ENCODE assay signal across 9 mouse cellular contexts in the genomic region with DNA sequence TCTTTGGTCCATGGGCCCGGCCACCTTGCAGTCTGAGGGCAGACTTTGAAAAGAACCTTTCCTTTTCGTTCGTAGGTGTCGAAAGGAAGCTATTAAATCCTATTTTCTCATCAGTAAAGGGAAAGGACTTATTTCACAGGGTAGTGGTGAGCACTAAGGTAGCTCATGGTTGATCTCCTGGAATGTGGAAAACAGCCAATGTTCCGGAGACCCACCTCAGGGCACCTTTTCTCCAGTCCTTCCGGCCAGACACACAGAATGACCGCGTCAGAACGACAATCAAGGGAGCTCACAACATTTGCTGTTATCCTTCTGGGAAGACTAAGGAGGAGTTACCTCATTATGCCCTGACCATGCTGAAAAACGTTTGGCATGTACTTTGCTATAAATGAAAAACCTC. TPM values are rescaled to one million over a fixed set of nuclear protein-coding genes. Genes with fewer than 3 reads are reported as not detected.
DNase-seq lines count a peak whose midpoint lies in the region; ATAC-seq and TF ChIP-seq lines count a peak whose summit lies in the region.
"Had no signal": no experiment of that assay in that cellular context is flagged by ENCODE, and none has a peak within 500 bp of the region (broad histone marks: within the 10 kb centered on the region; RNA-seq: fewer than 3 reads in every experiment).

No protein-coding gene starts in this region.

- no peak for ATAC-seq in hindbrain, embryonic 12.5 days (ENCODE audit: low FRiP score)
- peak; percentile 1; the same call in 1 of the 2 replicates for ATAC-seq in liver, postnatal 0 days

- peaks cover 9% of the 10 kb centered on the region for H3K9me3 ChIP-seq in ES-Bruce4 (replicated peaks; ENCODE audit: control insufficient read depth, insufficient read depth, low read length, poor library complexity, severe bottlenecking)
- H3K9me3 ChIP-seq in hindbrain, embryonic 12.5 days (replicated peaks): no peaks in the 10 kb centered on the region
- H3K9me3 ChIP-seq in liver, postnatal 0 days (ENCODE audit: low read length): no peaks in the 10 kb centered on the region

- H3K9ac ChIP-seq in heart, adult 2 months (ENCODE audit: low read depth, low read length): peak overlapping the region; percentile 83
- no peak overlapping the region for H3K9ac ChIP-seq in ES-Bruce4 (ENCODE audit: low read depth, poor library complexity, severe bottlenecking)
- H3K9ac ChIP-seq in hindbrain, embryonic 12.5 days: peak overlapping the region; percentile 62
- peak overlapping the region; percentile 80 for H3K9ac ChIP-seq in liver, postnatal 0 days (replicated peaks)

- H3K4me3 ChIP-seq in heart, adult 2 months: peak overlapping the region; percentile 66
- 0 out of 2 replicates have a peak overlapping the region, but pooled peaks have one; percentile 25 for H3K4me3 ChIP-seq in ES-Bruce4 (ENCODE audit: low read depth, low read length)
- H3K4me3 ChIP-seq in hindbrain, embryonic 12.5 days: peak overlapping the region; percentile 41
- peak overlapping the region; percentile 60 for H3K4me3 ChIP-seq in liver, postnatal 0 days (ENCODE audit: low read depth, low read length)
- no peak overlapping the region; the same call in 1 of the 2 replicates for H3K4me3 ChIP-seq in thymus, adult 2 months (ENCODE audit: control insufficient read depth, insufficient read depth, low read length)

- no peak for TF ChIP-seq EP300 in heart, adult 2 months (IDR thresholded peaks at IDR 0.05; ENCODE audit: insufficient read depth, low read depth, low read length)
- TF ChIP-seq EP300 in ES-Bruce4 (IDR thresholded peaks at IDR 0.05; ENCODE audit: insufficient read depth, low read depth, low read length): no peak
- TF ChIP-seq EP300 in liver, postnatal 0 days (IDR thresholded peaks at IDR 0.05; ENCODE audit: low read depth): no peak

- no peaks in the 10 kb centered on the region for H3K27me3 ChIP-seq in heart, adult 2 months (ENCODE audit: control insufficient read depth, insufficient read depth, low read length)
- H3K27me3 ChIP-seq in ES-Bruce4 (ENCODE audit: control insufficient read depth, insufficient read depth, low read length, poor library complexity, severe bottlenecking): no peaks in the 10 kb centered on the region
- H3K27me3 ChIP-seq in hindbrain, embryonic 12.5 days: no peaks in the 10 kb centered on the region
- no peaks in the 10 kb centered on the region for H3K27me3 ChIP-seq in liver, postnatal 0 days (ENCODE audit: insufficient read depth, low read length)
- no peaks in the 10 kb centered on the region for H3K27me3 ChIP-seq in thymus, adult 2 months (ENCODE audit: control insufficient read depth, insufficient read depth, low read length)

- 16% methylated on average over 10 of the region's 10 CpGs for WGBS in heart, adult 2 months
- WGBS in hindbrain, embryonic 12.5 days: 43% methylated on average over 10 of the region's 10 CpGs
- 32% methylated on average over 10 of the region's 10 CpGs for WGBS in liver, postnatal 0 days (ENCODE audit: insufficient replicate concordance)
- 71% methylated on average over 10 of the region's 10 CpGs for WGBS in thymus, adult 2 months

- H3K4me2 ChIP-seq in hindbrain, embryonic 12.5 days (replicated peaks): peak overlapping the region; percentile 67
- peak overlapping the region; percentile 70 for H3K4me2 ChIP-seq in liver, postnatal 0 days (ENCODE audit: low read depth, low read length)

- peaks cover 9% of the 10 kb centered on the region for H3K4me1 ChIP-seq in heart, adult 2 months (ENCODE audit: control insufficient read depth, insufficient read depth, low read length)
- peaks cover 2% of the 10 kb centered on the region for H3K4me1 ChIP-seq in ES-Bruce4 (ENCODE audit: control insufficient read depth, insufficient read depth, low read length)
- H3K4me1 ChIP-seq in hindbrain, embryonic 12.5 days: peaks cover 12% of the 10 kb centered on the region
- peaks cover 30% of the 10 kb centered on the region for H3K4me1 ChIP-seq in liver, postnatal 0 days (ENCODE audit: insufficient read depth)
- H3K4me1 ChIP-seq in thymus, adult 2 months (replicated peaks; ENCODE audit: control insufficient read depth, insufficient read depth, low read length): peaks cover 8% of the 10 kb centered on the region; the same call in 1 of the 2 replicates

- intact Hi-C loops in heart, adult 2 months (cut with DNase I): loop anchor here (2.0 kb wide), 1 partner anchor 59 kb away; no protein-coding TSS in a partner anchor

- no peak for TF ChIP-seq POLR2A in heart, adult 2 months (IDR thresholded peaks at IDR 0.05; ENCODE audit: insufficient read depth, low read depth, low read length)
- TF ChIP-seq POLR2A in ES-Bruce4 (IDR thresholded peaks at IDR 0.05; ENCODE audit: insufficient read depth, low read length): no peak
- no peak for TF ChIP-seq POLR2A in thymus, adult 2 months (IDR thresholded peaks at IDR 0.05; ENCODE audit: control insufficient read depth, extremely low read depth, insufficient read depth, low read length, poor library complexity)

- DNase-seq in heart, adult 2 months: no peak
- no peak for DNase-seq in heart, postnatal 4 days
- DNase-seq in liver, postnatal 0 days: no peak
- DNase-seq in yolk sac, embryonic 10.5 days (ENCODE audit: low spot score): no peak
- DNase-seq in gastrocnemius, postnatal 25 days: no peak
- DNase-seq in thymus, adult 2 months: no peak

- TF ChIP-seq CTCF in heart, adult 2 months (IDR thresholded peaks at IDR 0.05): no peak
- TF ChIP-seq CTCF in ES-Bruce4 (IDR thresholded peaks at IDR 0.05; ENCODE audit: low read depth, low read length): no peak
- TF ChIP-seq CTCF in liver, postnatal 0 days (IDR thresholded peaks at IDR 0.05; ENCODE audit: low read depth): no peak
- no peak for TF ChIP-seq CTCF in thymus, adult 2 months (IDR thresholded peaks at IDR 0.05; ENCODE audit: borderline replicate concordance, control insufficient read depth, extremely low read depth, insufficient read depth, low read length, poor library complexity)

- H3K27ac ChIP-seq in heart, adult 2 months: peak overlapping the region; percentile 93
- no peak overlapping the region for H3K27ac ChIP-seq in ES-Bruce4 (ENCODE audit: insufficient read depth, low read length)
- H3K27ac ChIP-seq in hindbrain, embryonic 12.5 days: peak overlapping the region; percentile 74
- peak overlapping the region; percentile 92 for H3K27ac ChIP-seq in liver, postnatal 0 days (ENCODE audit: low read depth)
- no peak overlapping the region for H3K27ac ChIP-seq in thymus, adult 2 months (ENCODE audit: control insufficient read depth, insufficient read depth, low read length)

- H3K79me2 ChIP-seq in heart, adult 2 months (replicated peaks; ENCODE audit: control insufficient read depth, insufficient read depth, low read length): no peaks in the 10 kb centered on the region

- peaks cover 3% of the 10 kb centered on the region for H3K36me3 ChIP-seq in heart, adult 2 months (ENCODE audit: control insufficient read depth, insufficient read depth, low read length)
- H3K36me3 ChIP-seq in ES-Bruce4 (ENCODE audit: control insufficient read depth, insufficient read depth, low read length, poor library complexity, severe bottlenecking): no peaks in the 10 kb centered on the region
- H3K36me3 ChIP-seq in hindbrain, embryonic 12.5 days: no peaks in the 10 kb centered on the region
- no peaks in the 10 kb centered on the region for H3K36me3 ChIP-seq in liver, postnatal 0 days (replicated peaks; ENCODE audit: insufficient read depth, low read length)
- no peaks in the 10 kb centered on the region for H3K36me3 ChIP-seq in thymus, adult 2 months (ENCODE audit: control insufficient read depth, insufficient read depth, low read length)

RNA-seq across cellular contexts. Expression of a gene that starts 0.7 kb away (rescaled TPM):
- 10 to 100 TPM; 48.9 to 53.9 TPM for total RNA-seq in heart, adult 2 months (2021)
- 40.1 and 97.1 TPM in 2 replicates for polyA plus RNA-seq in heart, adult 2 months (2012; rRNA removed)
- 10 to 100 TPM; 28.1 to 31.9 TPM for total RNA-seq in heart, postnatal 4 days (2021)
- 8.9 and 10.5 TPM in 2 replicates for polyA plus RNA-seq in ES-Bruce4 (2011; ENCODE audit: insufficient read depth, insufficient read length, low read depth, missing spikeins)
- 23.2 and 23.3 TPM in 2 replicates for polyA plus RNA-seq in hindbrain, embryonic 12.5 days (2016; fragmentation: Nextera tagmentation; extraction: Ambion mirVana)
- polyA plus RNA-seq in liver, postnatal 0 days (2015; fragmentation: Nextera tagmentation; extraction: Ambion mirVana): 73.8 and 76.9 TPM in 2 replicates
- 10 to 100 TPM; 16.3 to 22.5 TPM for total RNA-seq in gastrocnemius, postnatal 25 days (2021)
- 3.5 and 4.5 TPM in 2 replicates for polyA plus RNA-seq in thymus, adult 2 months (2012; rRNA removed)

RNA-seq across cellular contexts. Expression of a gene that starts 26.3 kb away (rescaled TPM):
- under 1 TPM; 0.48 to 0.63 TPM for total RNA-seq in heart, adult 2 months (2021)
- polyA plus RNA-seq in heart, adult 2 months (2012; rRNA removed): not detected in 2 replicates
- under 1 TPM; 0.68 to 0.69 TPM for total RNA-seq in heart, postnatal 4 days (2021)
- polyA plus RNA-seq in ES-Bruce4 (2011; ENCODE audit: insufficient read depth, insufficient read length, low read depth, missing spikeins): not detected in 2 replicates
- not detected in 2 replicates for polyA plus RNA-seq in hindbrain, embryonic 12.5 days (2016; fragmentation: Nextera tagmentation; extraction: Ambion mirVana)
- 0.70 and 1.3 TPM in 2 replicates for polyA plus RNA-seq in liver, postnatal 0 days (2015; fragmentation: Nextera tagmentation; extraction: Ambion mirVana)
- 1 to 10 TPM; 1.0 to 1.3 TPM for total RNA-seq in gastrocnemius, postnatal 25 days (2021)
- 0.45 TPM in 1 of 2 replicates, not detected in the other for polyA plus RNA-seq in thymus, adult 2 months (2012; rRNA removed)

RNA-seq across cellular contexts. Expression of a gene that starts 26.6 kb away (rescaled TPM):
- 1 to 10 TPM; 3.1 to 3.3 TPM for total RNA-seq in heart, adult 2 months (2021)
- polyA plus RNA-seq in heart, adult 2 months (2012; rRNA removed): 6.9 and 19.4 TPM in 2 replicates
- total RNA-seq in heart, postnatal 4 days (2021): 1 to 10 TPM; 1.2 to 1.8 TPM
- 11.7 and 12.2 TPM in 2 replicates for polyA plus RNA-seq in ES-Bruce4 (2011; ENCODE audit: insufficient read depth, insufficient read length, low read depth, missing spikeins)
- 2.5 and 3.2 TPM in 2 replicates for polyA plus RNA-seq in hindbrain, embryonic 12.5 days (2016; fragmentation: Nextera tagmentation; extraction: Ambion mirVana)
- polyA plus RNA-seq in liver, postnatal 0 days (2015; fragmentation: Nextera tagmentation; extraction: Ambion mirVana): 4.4 and 4.5 TPM in 2 replicates
- 1 to 10 TPM; 2.6 to 3.6 TPM for total RNA-seq in gastrocnemius, postnatal 25 days (2021)
- polyA plus RNA-seq in thymus, adult 2 months (2012; rRNA removed): 2.0 and 2.4 TPM in 2 replicates

RNA-seq across cellular contexts. Expression of a gene that starts 27.9 kb away (rescaled TPM):
- not detected for total RNA-seq in heart, adult 2 months (2021)
- not detected in 2 replicates for polyA plus RNA-seq in heart, adult 2 months (2012; rRNA removed)
- total RNA-seq in heart, postnatal 4 days (2021): not detected
- not detected in 2 replicates for polyA plus RNA-seq in ES-Bruce4 (2011; ENCODE audit: insufficient read depth, insufficient read length, low read depth, missing spikeins)
- polyA plus RNA-seq in hindbrain, embryonic 12.5 days (2016; fragmentation: Nextera tagmentation; extraction: Ambion mirVana): not detected in 2 replicates
- polyA plus RNA-seq in liver, postnatal 0 days (2015; fragmentation: Nextera tagmentation; extraction: Ambion mirVana): not detected in 2 replicates
- not detected for total RNA-seq in gastrocnemius, postnatal 25 days (2021)
- polyA plus RNA-seq in thymus, adult 2 months (2012; rRNA removed): not detected in 2 replicates
- total RNA-seq: gastrocnemius, adult 18-20 months had no signal

RNA-seq across cellular contexts. Expression of a gene that starts 30.6 kb away (rescaled TPM):
- total RNA-seq in heart, adult 2 months (2021): under 1 TPM; 0.14 to 0.31 TPM
- polyA plus RNA-seq in heart, adult 2 months (2012; rRNA removed): 0.15 and 0.20 TPM in 2 replicates
- under 1 TPM; 0.17 to 0.29 TPM for total RNA-seq in heart, postnatal 4 days (2021)
- polyA plus RNA-seq in ES-Bruce4 (2011; ENCODE audit: insufficient read depth, insufficient read length, low read depth, missing spikeins): not detected in 2 replicates
- not detected in 2 replicates for polyA plus RNA-seq in hindbrain, embryonic 12.5 days (2016; fragmentation: Nextera tagmentation; extraction: Ambion mirVana)
- polyA plus RNA-seq in liver, postnatal 0 days (2015; fragmentation: Nextera tagmentation; extraction: Ambion mirVana): 0.11 TPM in 1 of 2 replicates, not detected in the other
- total RNA-seq in gastrocnemius, postnatal 25 days (2021): under 1 TPM; 0.33 to 0.59 TPM
- 0.26 TPM in 1 of 2 replicates, not detected in the other for polyA plus RNA-seq in thymus, adult 2 months (2012; rRNA removed)

Comparison
In these comparisons a context has a peak if more than half of its experiments do, and no peak if none do; other contexts are left out.
1. H3K27ac ChIP-seq: peak in heart, adult 2 months (single experiment), hindbrain, embryonic 12.5 days (single experiment) and liver, postnatal 0 days (single experiment); none in ES-Bruce4 (single experiment) and thymus, adult 2 months (single experiment).